Mouse (Mus musculus) liver, postnatal 0 days (tissue): ENCODE data around the gene Ppp1r18. TPM values are rescaled to one million over a fixed set of nuclear protein-coding genes. Genes with fewer than 3 reads are reported as not detected.

ENCODE experiments used
- ATAC-seq: fragments of 200-750 bp; cut with Nextera tagmentation; 2 replicates; pipeline ENCODE4 v1.8.0; 2017; ENCODE audit warnings: mild to moderate bottlenecking, moderate library complexity
- DNase-seq: peaks from one replicate; pipeline ENCODE4 v3.0.0-alpha.2; 2016
- H3K27ac ChIP-seq: fragments of 300-500 bp; sonication (generic); 2 replicates; pipeline ENCODE4 v1.5.1; 2014; ENCODE audit warnings: antibody characterized with exemption, moderate library complexity, mild to moderate bottlenecking, low read depth
- H3K27me3 ChIP-seq: fragments of 300-500 bp; sonication (generic); 2 replicates; pipeline ENCODE4 v1.6.1; 2014; ENCODE audit warnings: low read length, control low read depth, mixed read lengths; ENCODE audit not compliant: insufficient read depth
- H3K36me3 ChIP-seq: fragments of 300-500 bp; sonication (generic); replicated peaks from 2 replicates; pipeline ENCODE4 v1.6.1; 2014; ENCODE audit warnings: mild to moderate bottlenecking, control low read depth, low read length, moderate library complexity, mixed read lengths; ENCODE audit not compliant: insufficient read depth
- H3K4me1 ChIP-seq: fragments of 300-500 bp; sonication (generic); 2 replicates; pipeline ENCODE4 v1.6.1; 2014; ENCODE audit warnings: antibody characterized with exemption, mild to moderate bottlenecking, control low read depth; ENCODE audit not compliant: insufficient read depth
- H3K4me2 ChIP-seq: fragments of 300-500 bp; sonication (generic); 2 replicates; pipeline ENCODE4 v1.6.1; 2014; ENCODE audit warnings: low read depth, mild to moderate bottlenecking, low read length, moderate library complexity, mixed read lengths
- H3K4me3 ChIP-seq: fragments of 300-500 bp; sonication (generic); 2 replicates; pipeline ENCODE4 v1.5.1; 2014; ENCODE audit warnings: low read depth, low read length
- H3K9ac ChIP-seq: fragments of 300-500 bp; sonication (generic); replicated peaks from 2 replicates; pipeline ENCODE4 v1.6.1; 2014; ENCODE audit warnings: mild to moderate bottlenecking, moderate library complexity
- H3K9me3 ChIP-seq: fragments of 300-500 bp; sonication (generic); 2 replicates; pipeline ENCODE4 v1.6.1; 2016; ENCODE audit warnings: mild to moderate bottlenecking, control low read depth, low read length, mixed read lengths
- CTCF ChIP-seq: sonication (generic); IDR thresholded peaks from 2 replicates; pipeline ENCODE4 v1.5.1; 2016; ENCODE audit warnings: antibody characterized with exemption, low read depth
- EP300 ChIP-seq: IDR thresholded peaks from 2 replicates; pipeline ENCODE4 v1.6.1; 2016; ENCODE audit warnings: antibody characterized with exemption, low read depth, mild to moderate bottlenecking
- WGBS: fragments of 180-500 bp; shearing (Covaris S2); extraction: QIAGEN DNeasy Blood & Tissue Kit; methylation state at CpG from one replicate; pipeline ENCODE4 v1.1.7; 2014; ENCODE audit not compliant: insufficient replicate concordance; 5-methylcytosine and 5-hydroxymethylcytosine counted together
- polyA plus RNA-seq: library from polyadenylated mRNA; unstranded; fragments of >200 nt; fragmentation: Nextera tagmentation; extraction: Ambion mirVana; gene quantifications from 2 replicates; pipeline ENCODE4 v1.2.1, GENCODE M21; 2015

The Ppp1r18 gene
- polyA plus RNA-seq, 1 experiment from 2014 or later: 14.1 TPM

DNA sequence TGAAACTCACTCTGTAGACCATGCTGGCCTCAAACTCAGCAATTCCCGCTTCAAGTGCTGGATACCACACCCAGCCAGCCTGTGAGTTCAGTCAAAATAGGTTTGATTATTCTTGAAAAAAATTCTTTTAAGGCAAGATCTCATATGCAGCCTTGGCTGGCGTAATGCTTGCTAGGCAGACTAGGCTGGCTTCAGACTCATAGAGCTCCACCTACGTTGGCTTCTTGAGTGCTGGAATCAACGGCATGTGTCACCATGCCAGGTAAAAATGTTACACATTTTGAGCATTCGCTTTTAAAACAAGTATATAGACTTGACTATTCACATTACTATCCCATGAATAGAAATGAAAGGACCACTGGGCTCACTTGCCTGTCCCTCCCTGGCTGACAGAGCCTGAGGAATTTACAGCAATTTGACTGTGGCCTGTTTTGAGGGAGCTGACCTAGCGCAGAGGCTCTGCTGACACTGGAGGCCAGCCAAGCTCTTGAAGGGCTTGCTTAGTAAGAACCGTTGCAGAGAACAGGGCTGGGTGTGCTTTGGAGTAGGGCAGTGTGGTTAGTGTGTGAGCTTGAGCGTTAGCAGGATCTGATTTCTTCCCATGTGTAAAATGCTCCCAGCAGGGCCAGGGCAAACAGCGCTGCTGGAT, 38.1 kb downstream of the Ppp1r18 start:
- no peaks in the 10 kb centered on the region for H3K4me1 ChIP-seq
- no peak overlapping the region for H3K4me3 ChIP-seq
- H3K36me3 ChIP-seq: peaks cover 4% of the 10 kb centered on the region
- ATAC-seq (no peak), DNase-seq (no peak)
- TF ChIP-seq EP300 (no peak), CTCF (no peak)
- H3K27me3 ChIP-seq: no peaks in the 10 kb centered on the region
- no peak overlapping the region for H3K9ac ChIP-seq
- no peaks in the 10 kb centered on the region for H3K9me3 ChIP-seq
- 0 out of 2 replicates have a peak overlapping the region, but pooled peaks have one; percentile 8 for H3K27ac ChIP-seq
- WGBS: 73% methylated on average over 9 of the region's 9 CpGs
- no peak overlapping the region for H3K4me2 ChIP-seq

DNA sequence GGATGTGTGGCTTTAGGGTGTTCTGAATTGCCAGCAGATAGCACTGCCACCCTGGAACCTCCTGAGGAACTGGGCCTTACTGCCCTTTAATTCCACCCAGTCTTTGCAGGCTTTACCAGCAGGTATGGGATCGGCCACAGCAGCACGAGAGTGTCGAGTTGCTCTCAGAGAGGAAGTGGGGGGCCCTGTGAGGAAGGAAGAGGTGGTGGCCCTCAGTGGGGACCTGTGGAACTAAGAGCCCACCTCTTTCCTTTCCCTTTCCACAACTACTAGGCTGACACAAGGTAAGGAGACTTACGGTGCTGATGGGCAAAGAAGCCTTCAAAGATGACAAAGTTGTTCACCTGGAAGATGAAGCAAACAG, 38.6 kb downstream of the Ppp1r18 start:
- Histone ChIP-seq H3K4me1 (peaks cover under 1% of the 10 kb centered on the region; the same call in 1 of the 2 replicates), H3K9me3 (no peaks in the 10 kb centered on the region), H3K9ac (no peak overlapping the region), H3K36me3 (peaks cover 4% of the 10 kb centered on the region), H3K27me3 (no peaks in the 10 kb centered on the region), H3K27ac (0 out of 2 replicates have a peak overlapping the region, but pooled peaks have one; percentile 8), H3K4me3 (no peak overlapping the region), H3K4me2 (no peak overlapping the region)
- WGBS: 37% methylated on average over 4 of the region's 4 CpGs
- TF ChIP-seq EP300 (no peak), CTCF (no peak)
- DNase-seq (no peak), ATAC-seq (no peak)

- H3K4me3 ChIP-seq: no peak overlapping the region
Measured at GRCm38 (mm10) chr17:35905587-35905986, 40.2 kb downstream of the Ppp1r18 start.

GRCm38 (mm10) chr17:35907609-35908008, 42.2 kb downstream of the Ppp1r18 start:
- H3K36me3 ChIP-seq: peaks cover 16% of the 10 kb centered on the region
- H3K9ac ChIP-seq: no peak overlapping the region
- peak; percentile 50 for TF ChIP-seq CTCF
- no peak for TF ChIP-seq EP300
- no peaks in the 10 kb centered on the region for H3K27me3 ChIP-seq
- H3K4me1 ChIP-seq: peaks cover 9% of the 10 kb centered on the region
- DNase-seq (no peak), ATAC-seq (no peak)
- no peaks in the 10 kb centered on the region for H3K9me3 ChIP-seq
- H3K4me2 ChIP-seq: no peak overlapping the region
- WGBS: 53% methylated on average over 2 of the region's 2 CpGs
- no peak overlapping the region for H3K27ac ChIP-seq
- no peak overlapping the region for H3K4me3 ChIP-seq

More at GRCm38 (mm10) chr17:35905587-35905986, 40.2 kb downstream of the Ppp1r18 start:
- no peak for ATAC-seq
- 86% methylated on average over 1 of the region's 1 CpGs for WGBS
- no peak overlapping the region for H3K27ac ChIP-seq
- no peaks in the 10 kb centered on the region for H3K9me3 ChIP-seq
- H3K4me1 ChIP-seq: peaks cover 9% of the 10 kb centered on the region
- H3K27me3 ChIP-seq: no peaks in the 10 kb centered on the region
- DNase-seq: no peak
- no peak overlapping the region for H3K9ac ChIP-seq
- peaks cover 4% of the 10 kb centered on the region for H3K36me3 ChIP-seq
- no peak for TF ChIP-seq CTCF
- no peak for TF ChIP-seq EP300
- no peak overlapping the region for H3K4me2 ChIP-seq

- TF ChIP-seq EP300 (no peak; the same call in 1 of the 2 replicates), CTCF (no peak)
- no peak for DNase-seq
- Histone ChIP-seq H3K4me3 (peak overlapping the region; percentile 62), H3K4me1 (peaks cover 9% of the 10 kb centered on the region), H3K27ac (peak overlapping the region; percentile 84), H3K4me2 (peak overlapping the region; percentile 72), H3K36me3 (peaks cover 28% of the 10 kb centered on the region), H3K9ac (peak overlapping the region; percentile 46), H3K9me3 (no peaks in the 10 kb centered on the region), H3K27me3 (no peaks in the 10 kb centered on the region)
- WGBS: 22% methylated on average over 20 of the region's 20 CpGs
- ATAC-seq: peak; percentile 83
Measured at GRCm38 (mm10) chr17:35909186-35909918, 44.0 kb downstream of the Ppp1r18 start.

- Histone ChIP-seq H3K9ac (peak within 1 kb of the TSS; percentile 46), H3K27ac (peak within 1 kb of the TSS; percentile 84), H3K4me1 (peaks cover 9% of the 10 kb centered on the region), H3K9me3 (no peaks in the 10 kb centered on the region), H3K27me3 (no peaks in the 10 kb centered on the region), H3K4me3 (peak within 1 kb of the TSS; percentile 62), H3K36me3 (peaks cover 29% of the 10 kb centered on the region), H3K4me2 (peak within 1 kb of the TSS; percentile 72)
- ATAC-seq: peak; percentile 92
- peak; percentile 99 for DNase-seq
- 2% methylated on average over 25 of the region's 25 CpGs for WGBS
- TF ChIP-seq CTCF: no peak
- no peak for TF ChIP-seq EP300
Measured at GRCm38 (mm10) chr17:35909919-35910369, 44.6 kb downstream of the Ppp1r18 start, which contains the start of gene Atat1. Atat1 (minus strand) TSS chr17:35910075.
